21 mouse cellular contexts compared by ENCODE assay signal in genomic region chr15:27669276-27669675, GRCm38 (mm10). TPM values are rescaled to one million over a fixed set of nuclear protein-coding genes. Genes with fewer than 3 reads are reported as not detected.
DNase-seq lines count a peak whose midpoint lies in the region; ATAC-seq and TF ChIP-seq lines count a peak whose summit lies in the region.
"Had no signal": no experiment of that assay in that cellular context is flagged by ENCODE, and none has a peak within 500 bp of the region (broad histone marks: within the 10 kb centered on the region; RNA-seq: fewer than 3 reads in every experiment).

No protein-coding gene starts in this region.

- peak overlapping the region; percentile 28 for H3K27ac ChIP-seq in bone marrow macrophage, adult 2 months (ENCODE audit: insufficient read depth, low read depth, low read length)
- H3K27ac ChIP-seq: embryonic facial prominence, embryonic 13.5 days; forebrain, embryonic 15.5 days; hindbrain, postnatal 0 days; kidney, postnatal 0 days; midbrain, embryonic 13.5 days; stomach, embryonic 15.5 days had no signal

- no peak for TF ChIP-seq CTCF in bone marrow macrophage, adult 2 months (IDR thresholded peaks at IDR 0.05; ENCODE audit: low read depth, low read length)

- H3K4me3 ChIP-seq in bone marrow macrophage, adult 2 months (ENCODE audit: insufficient read depth, low read length) = no peak overlapping the region
- H3K4me3 ChIP-seq: embryonic facial prominence, embryonic 13.5 days; forebrain, embryonic 15.5 days; midbrain, embryonic 13.5 days; stomach, embryonic 15.5 days had no signal

- peak; percentile 65 for DNase-seq in layer of hippocampus, adult 9-11 months
- no peak for DNase-seq in layer of hippocampus, adult 9-10 months (ENCODE audit: low spot score)
- peak; percentile 55 for DNase-seq in induced T-regulatory cell, adult 2 months (ENCODE audit: low read depth)
- peak; percentile 43 to 70 for DNase-seq in right cerebral cortex, adult 2 months (ENCODE audit: low spot score in 2 of 2)
- DNase-seq in cerebellum, adult 9-11 months = no peak
- DNase-seq: adrenal gland, adult 2 months; cerebellum, postnatal 10 days; gastrocnemius, postnatal 10 days; heart, adult 18-20 months; kidney, adult 18-20 months; liver; lung, postnatal 10 days; spleen, adult 18-20 months had no signal

- TF ChIP-seq POLR2A in bone marrow macrophage, adult 2 months (IDR thresholded peaks at IDR 0.05; ENCODE audit: borderline replicate concordance, low read depth, low read length) = no peak

- peaks cover 91% of the 10 kb centered on the region for H3K4me1 ChIP-seq in bone marrow macrophage, adult 2 months (ENCODE audit: control insufficient read depth, insufficient read depth, low read length)
- H3K4me1 ChIP-seq: forebrain, embryonic 15.5 days had no signal

- no peak for ATAC-seq in granulocyte monocyte progenitor cell, adult 5-6 weeks (replicated peaks; ENCODE audit: poor library complexity, severe bottlenecking)
- ATAC-seq: forebrain, embryonic 15.5 days; hindbrain, postnatal 0 days; midbrain, embryonic 13.5 days had no signal

RNA-seq across cellular contexts. Expression of gene Otulinl, which starts 12.1 kb away (rescaled TPM):
- polyA plus RNA-seq in bone marrow macrophage, adult 2 months (2012; ENCODE audit: insufficient read depth, insufficient read length, missing spikeins) = 256 and 264 TPM in 2 replicates
- 56.7 and 73.7 TPM in 2 replicates for total RNA-seq in granulocyte monocyte progenitor cell, adult 5-6 weeks (2014; fragmentation: Nextera tagmentation)
- 29.6 and 35.3 TPM in 2 replicates for total RNA-seq in granulocyte monocyte progenitor cell, adult 5-6 weeks (2017)

RNA-seq across cellular contexts. Expression of gene Otulin, which starts 38.8 kb away (rescaled TPM):
- polyA plus RNA-seq in bone marrow macrophage, adult 2 months (2012; ENCODE audit: insufficient read depth, insufficient read length, missing spikeins) = 98.6 and 100 TPM in 2 replicates
- total RNA-seq in granulocyte monocyte progenitor cell, adult 5-6 weeks (2014; fragmentation: Nextera tagmentation) = 55.0 and 74.2 TPM in 2 replicates
- total RNA-seq in granulocyte monocyte progenitor cell, adult 5-6 weeks (2017) = 41.3 and 50.3 TPM in 2 replicates

Comparison
In these comparisons a context has a peak if more than half of its experiments do, and no peak if none do; other contexts are left out.
1. DNase-seq: peak in layer of hippocampus, adult 9-11 months (single experiment), induced T-regulatory cell, adult 2 months (single experiment) and right cerebral cortex, adult 2 months (2 of 2); none in layer of hippocampus, adult 9-10 months (single experiment) and cerebellum, adult 9-11 months (single experiment).